Mouse (Mus musculus): ENCODE results near the gene Frmpd4. TPM values are rescaled to one million over a fixed set of nuclear protein-coding genes. Genes with fewer than 3 reads are reported as not detected.

Gene Frmpd4
- 0.02 and 0.05 TPM in 2 replicates for polyA plus RNA-seq (2015; fragmentation: Nextera tagmentation; extraction: Ambion mirVana)

DNA sequence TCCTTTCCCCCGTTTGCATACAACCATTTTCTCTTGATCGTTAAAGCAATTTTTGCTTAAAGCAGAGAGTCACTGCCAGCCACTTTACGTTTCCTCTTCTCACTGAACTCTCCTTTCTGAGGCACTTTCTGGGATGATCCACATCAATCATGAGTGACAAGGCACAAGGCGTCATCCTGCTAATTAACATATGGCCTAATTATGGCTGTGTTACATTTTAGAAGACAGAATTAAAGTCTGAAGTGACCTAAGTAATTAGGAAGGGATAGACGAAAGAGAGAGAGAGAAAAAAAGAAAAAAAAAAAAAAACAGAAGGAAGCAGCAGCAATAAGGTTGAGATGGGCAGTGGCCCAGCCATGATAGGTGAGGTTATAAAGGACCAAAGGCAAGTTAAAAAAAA lies at the start of gene Frmpd4:
Gene Frmpd4 (minus strand): TSS at position 101 of the 400 bp plus-strand sequence.
- WGBS = 70% methylated on average over 5 of the region's 5 CpGs
- no peak within 1 kb of the TSS for H3K27ac ChIP-seq
- H3K4me2 ChIP-seq = no peak within 1 kb of the TSS
- H3K9me3 ChIP-seq = no peaks in the 10 kb centered on the region
- H3K4me1 ChIP-seq = no peaks in the 10 kb centered on the region
- no peaks in the 10 kb centered on the region; the same call in none of the 2 replicates for H3K27me3 ChIP-seq
- no peak within 1 kb of the TSS for H3K4me3 ChIP-seq
- no peak for ATAC-seq (ENCODE audit: borderline replicate concordance, extremely low read depth, low FRiP score, low TSS enrichment)
- no peak within 1 kb of the TSS for H3K9ac ChIP-seq
- no peaks in the 10 kb centered on the region for H3K36me3 ChIP-seq

DNA sequence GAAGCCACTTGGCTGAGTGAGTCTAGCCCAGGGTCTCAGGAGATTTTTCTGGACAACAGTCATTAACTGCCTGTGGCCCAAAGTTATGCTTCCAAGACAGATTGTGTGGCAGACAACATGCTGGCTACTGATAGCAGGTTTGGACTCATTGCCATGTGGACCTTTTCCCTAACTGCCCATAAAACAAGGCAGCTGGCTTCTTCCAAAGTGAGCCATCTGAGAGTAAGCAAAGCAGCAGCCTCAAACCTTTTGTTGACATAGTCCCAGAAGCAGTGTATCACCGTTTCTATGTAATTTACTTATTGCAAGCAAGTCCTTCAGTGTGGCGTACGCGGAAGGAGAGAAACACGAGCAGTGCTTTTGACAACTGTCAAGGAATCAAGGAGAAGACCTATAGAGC lies 18.2 kb upstream of the Frmpd4 start:
- Histone ChIP-seq H3K4me2 (no peak overlapping the region), H3K4me3 (no peak overlapping the region), H3K27me3 (no peaks in the 10 kb centered on the region), H3K36me3 (no peaks in the 10 kb centered on the region), H3K27ac (no peak overlapping the region; the same call in 1 of the 2 replicates), H3K9ac (no peak overlapping the region), H3K4me1 (peaks cover 3% of the 10 kb centered on the region; the same call in 1 of the 2 replicates), H3K9me3 (no peaks in the 10 kb centered on the region)
- WGBS = 21% methylated on average over 5 of the region's 5 CpGs
- peak; percentile 62; the same call in 1 of the 2 replicates for ATAC-seq (ENCODE audit: borderline replicate concordance, extremely low read depth, low FRiP score, low TSS enrichment)

DNA sequence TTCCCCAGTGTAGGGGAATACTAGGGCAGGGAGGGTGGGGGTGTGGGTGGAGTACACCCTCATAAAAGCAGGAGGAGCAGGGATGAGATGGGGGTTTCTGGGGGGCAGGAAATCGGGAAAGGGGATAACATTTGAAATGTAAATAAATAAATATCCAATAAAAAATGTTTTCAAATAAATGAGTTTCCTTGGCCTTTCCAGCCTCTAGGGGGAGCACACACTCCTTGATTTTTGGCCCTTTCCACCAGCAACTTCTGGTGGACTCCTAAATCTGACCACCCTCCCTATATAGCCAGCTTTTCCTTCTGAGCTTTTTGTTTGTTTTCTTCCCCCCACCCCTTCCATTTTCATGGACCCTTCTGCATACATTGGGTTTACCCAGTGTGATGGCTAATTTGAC lies 7.3 kb upstream of the Frmpd4 start:
- no peak overlapping the region for H3K4me2 ChIP-seq
- no peaks in the 10 kb centered on the region for H3K36me3 ChIP-seq
- no peaks in the 10 kb centered on the region for H3K27me3 ChIP-seq
- H3K27ac ChIP-seq = no peak overlapping the region
- no peaks in the 10 kb centered on the region for H3K9me3 ChIP-seq
- no peaks in the 10 kb centered on the region for H3K4me1 ChIP-seq
- no peak for ATAC-seq (ENCODE audit: borderline replicate concordance, extremely low read depth, low FRiP score, low TSS enrichment)
- H3K4me3 ChIP-seq = no peak overlapping the region
- no peak overlapping the region for H3K9ac ChIP-seq
- WGBS = 43% methylated on average over 1 of the region's 1 CpGs

DNA sequence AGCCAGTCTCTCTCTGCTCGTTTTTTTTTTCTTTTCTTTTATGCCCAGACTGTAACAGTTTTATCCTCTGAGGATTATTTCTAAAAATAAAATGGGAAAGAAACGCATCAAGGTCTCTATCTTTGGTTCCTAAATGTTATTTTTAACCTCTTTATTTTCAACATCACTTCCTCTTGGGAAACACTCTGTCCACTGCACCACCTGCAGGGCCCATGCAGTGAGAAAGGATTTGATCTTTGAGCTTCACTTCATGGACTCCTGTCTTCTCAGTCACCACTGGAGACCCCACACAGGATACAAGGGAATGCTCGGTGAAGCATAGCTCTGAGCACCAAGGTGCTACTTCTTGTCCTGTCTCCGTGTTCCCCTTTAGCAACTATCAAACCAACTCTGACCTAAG lies 5.2 kb downstream of the Frmpd4 start:
- no peaks in the 10 kb centered on the region for H3K36me3 ChIP-seq
- H3K27me3 ChIP-seq = no peaks in the 10 kb centered on the region; the same call in none of the 2 replicates
- no peak overlapping the region for H3K4me3 ChIP-seq
- 54% methylated on average over 4 of the region's 4 CpGs for WGBS
- H3K9ac ChIP-seq = no peak overlapping the region
- no peaks in the 10 kb centered on the region for H3K4me1 ChIP-seq
- no peaks in the 10 kb centered on the region for H3K9me3 ChIP-seq
- H3K4me2 ChIP-seq = no peak overlapping the region
- no peak overlapping the region for H3K27ac ChIP-seq
- no peak for ATAC-seq (ENCODE audit: borderline replicate concordance, extremely low read depth, low FRiP score, low TSS enrichment)

DNA sequence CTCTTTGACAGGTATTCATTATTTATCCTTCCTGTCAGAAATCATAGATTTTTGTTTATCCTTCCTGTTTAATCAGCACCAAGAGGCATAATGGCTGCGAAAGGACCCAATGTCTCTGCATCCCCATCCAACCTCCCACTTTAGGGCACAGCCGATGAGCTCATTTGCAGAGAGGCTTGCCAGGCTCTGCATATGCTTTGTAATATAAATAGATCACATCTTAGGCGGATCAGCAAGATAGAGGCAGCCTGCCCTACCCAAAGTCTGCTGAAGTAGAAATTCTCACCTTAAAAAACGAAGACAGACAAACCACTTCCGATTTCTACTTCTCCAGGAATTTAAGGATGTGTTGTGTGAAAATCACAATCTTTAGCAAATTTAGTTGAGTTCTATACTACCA lies 7.8 kb downstream of the Frmpd4 start:
- Histone ChIP-seq H3K4me1 (no peaks in the 10 kb centered on the region), H3K9ac (no peak overlapping the region), H3K4me2 (no peak overlapping the region), H3K36me3 (no peaks in the 10 kb centered on the region), H3K4me3 (no peak overlapping the region), H3K9me3 (no peaks in the 10 kb centered on the region), H3K27me3 (no peaks in the 10 kb centered on the region; the same call in 1 of the 2 replicates), H3K27ac (no peak overlapping the region)
- ATAC-seq (ENCODE audit: borderline replicate concordance, extremely low read depth, low FRiP score, low TSS enrichment) = no peak
- WGBS = 73% methylated on average over 5 of the region's 5 CpGs

DNA sequence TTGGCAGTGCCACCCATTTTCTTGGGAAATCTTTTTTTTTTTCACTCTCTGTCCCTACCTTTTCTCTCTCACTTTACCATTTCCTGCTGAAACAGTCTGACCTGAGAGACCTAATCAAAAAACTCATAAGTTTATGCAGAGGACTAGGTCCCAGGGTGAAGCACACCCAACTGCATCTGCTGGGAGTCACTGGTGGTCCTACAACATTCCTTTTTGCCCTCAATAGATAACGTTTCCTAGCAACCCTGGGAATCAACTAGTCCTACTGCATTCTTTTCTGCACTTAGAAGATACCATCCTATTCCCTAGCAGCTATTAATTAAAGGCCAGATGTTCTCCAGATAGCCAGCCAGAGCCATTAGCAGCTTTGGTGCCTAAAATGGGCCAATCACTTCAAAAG lies 71.8 kb downstream of the Frmpd4 start:
- Histone ChIP-seq H3K4me2 (no peak overlapping the region), H3K36me3 (no peaks in the 10 kb centered on the region), H3K27me3 (no peaks in the 10 kb centered on the region), H3K9ac (no peak overlapping the region), H3K27ac (no peak overlapping the region), H3K4me1 (no peaks in the 10 kb centered on the region), H3K9me3 (no peaks in the 10 kb centered on the region), H3K4me3 (no peak overlapping the region)
- 43% methylated on average over 1 of the region's 1 CpGs for WGBS
- no peak for ATAC-seq (ENCODE audit: borderline replicate concordance, extremely low read depth, low FRiP score, low TSS enrichment)

DNA sequence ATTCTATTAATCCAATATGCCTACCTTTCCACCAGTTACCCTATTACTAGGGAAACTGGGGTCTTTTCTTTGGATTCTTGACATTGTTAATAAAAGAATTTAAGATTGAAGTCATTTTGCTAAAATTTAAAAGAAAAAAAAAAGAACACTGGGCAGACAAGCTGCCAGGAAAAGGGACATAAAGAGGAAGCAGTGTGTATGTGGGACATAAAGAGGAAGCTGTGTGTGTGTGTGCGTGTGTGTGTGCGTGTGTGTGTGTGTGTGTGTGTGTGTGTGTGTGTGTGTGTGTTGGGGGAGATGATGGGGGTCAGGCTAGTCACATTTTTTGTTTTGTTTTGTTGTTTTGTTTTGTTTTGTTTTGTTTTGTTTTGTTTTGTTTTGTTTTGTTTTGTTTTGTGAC lies 121.8 kb downstream of the Frmpd4 start:
- H3K4me2 ChIP-seq = no peak overlapping the region
- no peaks in the 10 kb centered on the region for H3K4me1 ChIP-seq
- no peaks in the 10 kb centered on the region for H3K9me3 ChIP-seq
- 76% methylated on average over 2 of the region's 2 CpGs for WGBS
- no peak overlapping the region for H3K27ac ChIP-seq
- no peak for ATAC-seq (ENCODE audit: borderline replicate concordance, extremely low read depth, low FRiP score, low TSS enrichment)
- no peak overlapping the region for H3K4me3 ChIP-seq
- H3K9ac ChIP-seq = no peak overlapping the region
- H3K27me3 ChIP-seq = peaks cover 3% of the 10 kb centered on the region; the same call in 1 of the 2 replicates
- H3K36me3 ChIP-seq = no peaks in the 10 kb centered on the region

DNA sequence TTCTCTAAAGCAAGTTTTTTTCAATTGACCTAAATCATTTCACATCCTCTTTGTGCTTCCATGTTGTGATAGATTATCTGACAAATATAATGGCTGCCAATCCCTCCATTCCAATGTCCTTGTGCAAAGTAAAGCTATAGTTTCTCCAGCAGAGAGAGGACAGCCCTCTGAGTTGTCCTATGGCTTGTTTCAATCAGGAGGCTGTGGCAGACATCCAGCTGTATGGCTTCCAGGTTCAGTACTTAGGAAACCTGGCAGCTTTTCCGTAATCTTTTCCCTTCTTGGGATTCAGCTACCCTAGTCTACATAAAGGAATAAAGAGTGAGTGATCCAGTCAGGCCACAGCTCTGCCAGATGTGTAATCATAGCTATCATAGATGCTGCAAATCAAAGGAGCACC lies 145.8 kb downstream of the Frmpd4 start:
- Histone ChIP-seq H3K27ac (no peak overlapping the region), H3K36me3 (no peaks in the 10 kb centered on the region), H3K4me3 (no peak overlapping the region), H3K4me2 (no peak overlapping the region), H3K9ac (no peak overlapping the region), H3K9me3 (no peaks in the 10 kb centered on the region), H3K4me1 (no peaks in the 10 kb centered on the region), H3K27me3 (no peaks in the 10 kb centered on the region)
- 64% methylated on average over 1 of the region's 1 CpGs for WGBS
- ATAC-seq (ENCODE audit: borderline replicate concordance, extremely low read depth, low FRiP score, low TSS enrichment) = peak; percentile 57; the same call in 1 of the 2 replicates

DNA sequence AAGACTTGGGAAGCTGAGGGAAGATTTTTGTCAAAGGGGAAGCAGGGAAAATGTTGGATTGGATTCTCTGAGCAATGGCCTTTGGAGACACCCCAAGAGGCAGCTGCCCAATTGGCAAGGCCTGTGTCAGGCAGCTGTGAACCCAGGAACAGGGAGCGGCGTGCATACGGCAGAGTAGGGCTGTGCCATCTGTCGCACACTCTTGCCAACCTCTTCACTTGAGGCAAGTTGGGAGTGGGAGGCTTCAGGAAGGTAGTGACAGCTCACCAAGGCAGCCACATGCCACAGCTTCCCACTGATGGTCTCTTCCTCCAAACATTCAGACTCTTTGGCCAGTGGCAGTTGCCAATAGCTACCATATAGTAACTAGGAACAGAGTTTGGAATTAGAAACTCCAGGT lies 147.2 kb downstream of the Frmpd4 start:
- no peaks in the 10 kb centered on the region for H3K4me1 ChIP-seq

DNA sequence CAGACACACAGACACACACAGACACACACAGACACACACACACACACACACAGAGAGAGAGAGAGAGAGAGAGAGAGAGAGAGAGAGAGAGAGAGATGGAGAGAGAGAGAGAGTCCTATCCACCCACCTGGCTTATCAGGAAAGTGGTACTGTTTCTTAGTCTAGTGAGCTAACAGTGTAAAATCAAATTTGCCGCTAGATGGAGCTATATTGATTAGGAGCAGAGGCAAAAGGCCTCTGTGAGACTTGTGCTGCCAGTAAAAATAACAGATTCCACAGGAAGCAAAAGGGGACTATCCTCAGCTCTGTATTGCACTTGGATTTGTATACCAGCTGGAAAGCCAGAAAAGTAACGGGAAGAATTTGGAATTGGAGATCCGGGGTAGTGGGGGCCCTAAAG lies 161.6 kb downstream of the Frmpd4 start:
- no peak overlapping the region for H3K4me3 ChIP-seq
- H3K9me3 ChIP-seq = no peaks in the 10 kb centered on the region
- H3K27me3 ChIP-seq = no peaks in the 10 kb centered on the region
- H3K4me1 ChIP-seq = no peaks in the 10 kb centered on the region
- no peak overlapping the region for H3K4me2 ChIP-seq
- no peaks in the 10 kb centered on the region for H3K36me3 ChIP-seq
- H3K27ac ChIP-seq = no peak overlapping the region
- no peak for ATAC-seq (ENCODE audit: borderline replicate concordance, extremely low read depth, low FRiP score, low TSS enrichment)
- H3K9ac ChIP-seq = no peak overlapping the region
- WGBS = 28% methylated on average over 3 of the region's 3 CpGs

More for the DNA sequence above, 147.2 kb downstream of the Frmpd4 start:
- WGBS = 89% methylated on average over 4 of the region's 4 CpGs
- H3K27me3 ChIP-seq = no peaks in the 10 kb centered on the region
- no peak for ATAC-seq (ENCODE audit: borderline replicate concordance, extremely low read depth, low FRiP score, low TSS enrichment)
- no peak overlapping the region for H3K9ac ChIP-seq
- H3K27ac ChIP-seq = no peak overlapping the region
- H3K9me3 ChIP-seq = no peaks in the 10 kb centered on the region
- no peak overlapping the region for H3K4me2 ChIP-seq
- no peak overlapping the region for H3K4me3 ChIP-seq
- H3K36me3 ChIP-seq = no peaks in the 10 kb centered on the region

DNA sequence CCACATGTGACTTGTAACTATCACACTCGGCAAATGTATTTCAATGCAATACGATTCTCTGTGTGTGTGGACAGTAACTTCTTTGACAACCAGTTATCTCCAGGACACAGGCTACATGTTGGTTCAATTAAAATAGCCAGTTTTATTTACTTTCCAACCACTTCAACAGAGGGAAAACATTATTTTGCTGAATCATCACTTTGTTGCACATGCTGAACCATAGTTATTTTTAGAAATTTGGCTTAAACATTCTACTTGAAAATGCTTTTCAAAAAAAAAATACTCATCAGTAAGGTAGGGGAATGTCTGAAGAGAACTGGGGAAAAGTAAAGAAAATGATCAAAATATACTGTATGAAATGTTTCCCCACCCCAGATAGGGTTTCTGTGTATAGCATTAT lies 173.5 kb downstream of the Frmpd4 start:
- Histone ChIP-seq H3K4me2 (no peak overlapping the region), H3K9ac (no peak overlapping the region), H3K36me3 (no peaks in the 10 kb centered on the region), H3K27me3 (peaks cover 1% of the 10 kb centered on the region; the same call in 1 of the 2 replicates), H3K27ac (no peak overlapping the region), H3K4me3 (no peak overlapping the region), H3K9me3 (no peaks in the 10 kb centered on the region), H3K4me1 (no peaks in the 10 kb centered on the region)
- 78% methylated on average over 2 of the region's 2 CpGs for WGBS
- no peak for ATAC-seq (ENCODE audit: borderline replicate concordance, extremely low read depth, low FRiP score, low TSS enrichment)

DNA sequence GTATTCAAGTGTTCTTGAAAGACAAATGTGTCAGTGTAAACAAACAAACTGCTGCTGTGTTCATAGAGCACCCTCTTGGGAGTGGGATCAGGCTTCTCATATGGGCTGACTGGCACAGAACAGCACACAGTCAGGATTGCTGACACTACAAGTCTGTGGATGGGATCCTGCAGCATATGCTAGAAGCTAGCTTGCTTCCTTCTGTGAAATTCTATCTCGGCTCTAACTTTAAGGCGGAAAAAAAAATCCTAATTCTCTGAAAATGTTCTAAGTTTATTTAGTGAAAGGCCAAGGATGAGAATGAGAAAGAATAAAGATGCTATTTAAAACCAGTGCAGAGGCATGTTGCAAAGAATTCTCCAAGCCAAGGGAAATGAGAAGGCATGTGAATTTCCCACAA lies 226.6 kb downstream of the Frmpd4 start:
- no peaks in the 10 kb centered on the region for H3K36me3 ChIP-seq
- 84% methylated on average over 2 of the region's 2 CpGs for WGBS

More for the DNA sequence above, 226.6 kb downstream of the Frmpd4 start:
- ATAC-seq (ENCODE audit: borderline replicate concordance, extremely low read depth, low FRiP score, low TSS enrichment) = no peak
- H3K4me2 ChIP-seq = no peak overlapping the region
- no peak overlapping the region for H3K9ac ChIP-seq
- 0 out of 2 replicates have a peak, but pooled peaks cover 8% of the 10 kb centered on the region for H3K27me3 ChIP-seq
- no peak overlapping the region for H3K4me3 ChIP-seq
- H3K4me1 ChIP-seq = no peaks in the 10 kb centered on the region
- no peaks in the 10 kb centered on the region for H3K9me3 ChIP-seq
- H3K27ac ChIP-seq = no peak overlapping the region

All from lung, embryonic 15.5 days (tissue).